Mouse (Mus musculus) myocyte (in vitro differentiated cells): Measurements from ENCODE around the gene C2cd4a. TPM values are rescaled to one million over a fixed set of nuclear protein-coding genes. Genes with fewer than 3 reads are reported as not detected.
A peak's percentile ranks its signal among the peaks of the same experiment; 100 is the strongest.

Source experiments
- H3K27me3 ChIP-seq: one replicate; pipeline ENCODE4 v1.6.1; 2011; ENCODE audit not compliant: control insufficient read depth, insufficient read depth, insufficient read length
- H3K36me3 ChIP-seq: one replicate; pipeline ENCODE4 v1.6.1; 2011; ENCODE audit not compliant: control insufficient read depth, insufficient read depth
- H3K4me2 ChIP-seq: one replicate; pipeline ENCODE4 v1.6.1; 2011; ENCODE audit warnings: low read depth, control low read depth
- H3K4me3 ChIP-seq: one replicate; pipeline ENCODE4 v1.5.1; 2011; ENCODE audit warnings: mild to moderate bottlenecking, control low read depth, moderate library complexity
- H3K79me2 ChIP-seq: one replicate; pipeline ENCODE4 v1.6.1; 2011; ENCODE audit not compliant: control insufficient read depth, insufficient read depth
- H3ac ChIP-seq: one replicate; pipeline ENCODE4 v1.6.1; 2011; ENCODE audit not compliant: control insufficient read depth, insufficient read length
- CEBPB ChIP-seq: IDR thresholded peaks from 2 replicates; pipeline ENCODE4 v1.6.1; 2011; ENCODE audit warnings: mild to moderate bottlenecking, moderate library complexity; ENCODE audit not compliant: poor library complexity, insufficient read depth, severe bottlenecking
- E2F4 ChIP-seq: IDR thresholded peaks from one replicate; pipeline ENCODE4 v1.6.1; 2011; ENCODE audit warnings: mild to moderate bottlenecking, control low read depth, moderate library complexity; ENCODE audit not compliant: insufficient read depth
- MAX ChIP-seq: IDR thresholded peaks from one replicate; pipeline ENCODE4 v1.6.1; 2011; ENCODE audit warnings: low read depth, mild to moderate bottlenecking, control low read depth
- MYOD1 ChIP-seq, 3 experiments: IDR thresholded peaks; one replicate each; pipeline ENCODE4 v1.6.1; 2011; ENCODE audit warnings: control low read depth in 2 of 3, low read depth in 2 of 3, mild to moderate bottlenecking in 2 of 3, moderate library complexity in 1 of 3; ENCODE audit not compliant: insufficient read length in 2 of 3, control insufficient read depth in 1 of 3
- MYOG ChIP-seq, 3 experiments: IDR thresholded peaks; one replicate each; pipeline ENCODE4 v1.6.1; 2011; ENCODE audit warnings: control low read depth in 2 of 3, low read depth in 2 of 3, mild to moderate bottlenecking in 2 of 3; ENCODE audit not compliant: insufficient read length in 2 of 3, control insufficient read depth in 1 of 3, insufficient read depth in 1 of 3
- POLR2A ChIP-seq: IDR thresholded peaks from one replicate; pipeline ENCODE4 v1.6.1; 2011; ENCODE audit warnings: low read depth, mild to moderate bottlenecking, control low read depth, moderate library complexity; ENCODE audit not compliant: insufficient read length
- POLR2AphosphoS2 ChIP-seq: IDR thresholded peaks from one replicate; pipeline ENCODE4 v1.6.1; 2011; ENCODE audit warnings: low read depth, control low read depth; ENCODE audit not compliant: insufficient read length
- REST ChIP-seq: IDR thresholded peaks from one replicate; pipeline ENCODE4 v1.6.1; 2011; ENCODE audit warnings: mild to moderate bottlenecking, control low read depth, moderate library complexity; ENCODE audit not compliant: insufficient read depth, insufficient read length
- SRF ChIP-seq: IDR thresholded peaks from one replicate; pipeline ENCODE4 v1.6.1; 2011; ENCODE audit warnings: low read depth; ENCODE audit not compliant: control insufficient read depth, insufficient read length
- TCF12 ChIP-seq: IDR thresholded peaks from one replicate; pipeline ENCODE4 v1.6.1; 2011; ENCODE audit warnings: mild to moderate bottlenecking, control low read depth; ENCODE audit not compliant: poor library complexity, insufficient read depth, severe bottlenecking
- TCF3 ChIP-seq: IDR thresholded peaks from one replicate; pipeline ENCODE4 v1.6.1; 2011; ENCODE audit warnings: low read depth, control low read depth; ENCODE audit not compliant: insufficient read length
- USF1 ChIP-seq: IDR thresholded peaks from one replicate; pipeline ENCODE4 v1.6.1; 2011; ENCODE audit warnings: low read depth, mild to moderate bottlenecking, control low read depth, moderate library complexity
- polyA plus RNA-seq: library from polyadenylated mRNA; unstranded; fragments of >200 nt; fragmentation: generic; extraction: Trizol; gene quantifications from one replicate; pipeline ENCODE4 v1.2.1, GENCODE M21; 2012; ENCODE audit warnings: missing spikeins

C2cd4a gene
- polyA plus RNA-seq, 1 experiment = not detected

GRCm38 (mm10) chr9:67825527-67825926 lies 6.6 kb downstream of the C2cd4a start:
- H3K4me3 ChIP-seq = no peak overlapping the region
- no peak overlapping the region for H3K4me2 ChIP-seq
- H3K79me2 ChIP-seq = no peaks in the 10 kb centered on the region
- no peaks in the 10 kb centered on the region for H3K36me3 ChIP-seq
- TF ChIP-seq MYOD1 (IDR thresholded peaks at IDR 0.05; ENCODE audit: control insufficient read depth in 1 of 3, insufficient read length in 2 of 3, low read depth in 2 of 3) (no peak), MAX (no peak), MYOG (IDR thresholded peaks at IDR 0.05; ENCODE audit: control insufficient read depth in 1 of 3, insufficient read depth in 1 of 3, insufficient read length in 2 of 3, low read depth in 2 of 3) (no peak), USF1 (no peak)
- H3K27me3 ChIP-seq = peaks cover 19% of the 10 kb centered on the region
- H3ac ChIP-seq = no peak overlapping the region

- TF ChIP-seq CEBPB (no peak), MYOG (IDR thresholded peaks at IDR 0.05; ENCODE audit: control insufficient read depth in 1 of 3, insufficient read depth in 1 of 3, insufficient read length in 2 of 3, low read depth in 2 of 3) (peak in 1 of 3 experiments; percentile 20)
- no peak overlapping the region for H3K4me3 ChIP-seq
- no peaks in the 10 kb centered on the region for H3K27me3 ChIP-seq
- H3K79me2 ChIP-seq = no peaks in the 10 kb centered on the region
- H3K4me2 ChIP-seq = peak overlapping the region; percentile 32
- H3ac ChIP-seq = no peak overlapping the region
- no peaks in the 10 kb centered on the region for H3K36me3 ChIP-seq
These were observed 9.0 kb downstream of the C2cd4a start for GRCm38 (mm10) chr9:67823131-67823530.

GRCm38 (mm10) chr9:67818668-67818950 lies 13.5 kb downstream of the C2cd4a start:
- Histone ChIP-seq H3K4me3 (no peak overlapping the region), H3K79me2 (no peaks in the 10 kb centered on the region), H3ac (no peak overlapping the region), H3K27me3 (no peaks in the 10 kb centered on the region), H3K36me3 (no peaks in the 10 kb centered on the region), H3K4me2 (peak overlapping the region; percentile 34)
- TF ChIP-seq E2F4 (no peak), MYOD1 (IDR thresholded peaks at IDR 0.05; ENCODE audit: control insufficient read depth in 1 of 3, insufficient read length in 2 of 3, low read depth in 2 of 3) (no peak), USF1 (no peak), SRF (no peak), REST (no peak), TCF12 (no peak), TCF3 (no peak), CEBPB (no peak), POLR2AphosphoS2 (no peak), POLR2A (no peak), MAX (no peak), MYOG (IDR thresholded peaks at IDR 0.05; ENCODE audit: control insufficient read depth in 1 of 3, insufficient read depth in 1 of 3, insufficient read length in 2 of 3, low read depth in 2 of 3) (no peak)

- H3K4me3 ChIP-seq = no peak overlapping the region
- H3K27me3 ChIP-seq = no peaks in the 10 kb centered on the region
- H3K4me2 ChIP-seq = peak overlapping the region; percentile 34
- no peak for TF ChIP-seq CEBPB
- no peaks in the 10 kb centered on the region for H3K79me2 ChIP-seq
- H3ac ChIP-seq = no peak overlapping the region
- H3K36me3 ChIP-seq = no peaks in the 10 kb centered on the region
These were observed 14.0 kb downstream of the C2cd4a start for GRCm38 (mm10) chr9:67817898-67818667.

GRCm38 (mm10) chr9:67816172-67816928 lies 15.8 kb downstream of the C2cd4a start:
- Histone ChIP-seq H3K79me2 (no peaks in the 10 kb centered on the region), H3K36me3 (no peaks in the 10 kb centered on the region), H3K4me3 (no peak overlapping the region), H3K4me2 (no peak overlapping the region), H3K27me3 (no peaks in the 10 kb centered on the region), H3ac (no peak overlapping the region)
- TF ChIP-seq REST = no peak
- no peak for TF ChIP-seq MAX
- TF ChIP-seq CEBPB = no peak
- no peak for TF ChIP-seq E2F4
- TF ChIP-seq USF1 = no peak
- no peak for TF ChIP-seq TCF12
